Mouse (Mus musculus) subcutaneous adipose tissue, adult 2 months (tissue): ENCODE results near the gene Eme1. TPM values are rescaled to one million over a fixed set of nuclear protein-coding genes. Genes with fewer than 3 reads are reported as not detected.

Source experiments
- polyA plus RNA-seq: library from polyadenylated mRNA; depleted of rRNA; stranded (reverse); fragments of >200 nt; gene quantifications from 2 replicates; pipeline ENCODE4 v1.2.3, GENCODE M21; 2012; ENCODE audit warnings: low replicate concordance; rRNA removed

Eme1 gene
- 0.33 and 3.2 TPM in 2 replicates for polyA plus RNA-seq

DNA sequence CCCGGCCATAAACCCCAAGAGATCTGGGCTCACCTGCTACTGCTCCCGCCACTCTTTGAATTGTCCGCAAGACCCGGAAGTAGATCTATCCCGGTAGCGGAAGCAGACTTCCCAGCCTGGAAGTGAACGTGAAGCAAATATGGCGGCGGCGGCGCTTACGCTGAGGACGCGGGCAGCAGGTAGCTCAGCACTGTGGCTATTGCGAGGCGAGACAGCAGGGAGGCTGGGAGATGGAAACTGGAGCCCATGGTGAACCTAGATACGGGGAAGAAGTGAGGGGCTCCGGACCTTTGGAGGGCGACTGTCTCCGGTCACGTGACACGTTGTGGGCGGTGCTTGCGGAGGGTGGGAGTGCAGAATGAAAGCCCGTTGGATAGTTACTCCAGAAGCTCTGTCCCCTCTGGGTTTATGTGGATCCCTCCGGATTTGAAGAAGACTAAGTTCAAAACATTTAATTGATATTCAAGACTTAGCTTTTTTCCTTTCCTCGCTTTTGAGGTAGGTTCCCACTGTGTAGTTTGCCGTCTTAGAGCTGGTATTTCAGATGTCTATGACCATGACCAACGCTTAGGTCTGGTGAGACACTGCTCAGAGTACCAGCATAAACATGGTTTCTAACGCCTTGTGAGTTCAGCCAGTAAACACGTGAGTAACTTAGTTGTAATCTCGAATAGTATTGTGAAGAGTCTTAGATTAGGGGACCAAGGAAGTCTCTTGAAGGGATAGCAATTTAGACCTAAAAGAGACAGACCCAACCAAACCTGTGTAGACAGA is at the start of gene Eme1, which contains the start of gene Mrpl27:
TSS of gene Eme1 (minus strand) at position 302 of the 774 bp plus-strand sequence.
TSS of gene Mrpl27 (plus strand) at position 105 of the 774 bp plus-strand sequence.

GRCm38 (mm10) chr11:94676754-94677606 is 23.2 kb upstream of the Eme1 start, which contains the start of gene Xylt2:
TSS of gene Xylt2 (minus strand) at chr11:94677515.

DNA sequence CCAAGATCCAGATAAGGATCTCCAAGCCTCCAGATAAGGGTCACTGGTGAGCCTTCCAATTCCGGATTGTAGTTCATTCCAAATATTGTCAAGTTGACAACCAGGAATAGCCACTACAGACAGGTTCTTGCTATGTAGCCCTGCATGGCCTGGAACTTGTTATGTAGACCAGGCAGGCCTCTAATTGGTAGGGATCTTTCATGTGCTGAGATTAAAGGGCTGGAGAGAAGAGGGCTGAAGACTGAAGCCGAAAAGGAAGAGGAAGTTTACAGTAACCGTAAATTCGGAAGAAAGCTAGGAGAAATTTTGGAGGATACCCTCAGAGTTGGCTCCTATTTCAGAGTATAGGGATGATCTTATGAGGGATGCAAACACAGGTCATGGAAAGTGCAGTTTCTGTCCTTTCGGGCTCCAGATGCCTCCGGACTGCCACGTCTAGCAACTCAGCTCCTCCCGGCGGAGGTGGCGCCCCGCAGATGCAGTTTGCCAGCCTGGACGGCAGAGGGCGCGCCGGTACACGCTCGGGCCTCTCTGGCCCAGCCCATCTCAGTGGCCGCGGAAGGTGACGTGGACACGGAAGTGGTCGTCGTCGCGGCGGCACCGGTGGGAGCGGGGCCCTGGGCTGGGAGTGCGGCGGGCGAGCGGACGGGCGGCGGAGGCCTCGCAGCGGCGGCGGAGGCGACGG is 24.4 kb downstream of the Eme1 start, which contains the start of gene Lrrc59:
TSS of gene Lrrc59 (plus strand) at position 569 of the 685 bp plus-strand sequence.

DNA sequence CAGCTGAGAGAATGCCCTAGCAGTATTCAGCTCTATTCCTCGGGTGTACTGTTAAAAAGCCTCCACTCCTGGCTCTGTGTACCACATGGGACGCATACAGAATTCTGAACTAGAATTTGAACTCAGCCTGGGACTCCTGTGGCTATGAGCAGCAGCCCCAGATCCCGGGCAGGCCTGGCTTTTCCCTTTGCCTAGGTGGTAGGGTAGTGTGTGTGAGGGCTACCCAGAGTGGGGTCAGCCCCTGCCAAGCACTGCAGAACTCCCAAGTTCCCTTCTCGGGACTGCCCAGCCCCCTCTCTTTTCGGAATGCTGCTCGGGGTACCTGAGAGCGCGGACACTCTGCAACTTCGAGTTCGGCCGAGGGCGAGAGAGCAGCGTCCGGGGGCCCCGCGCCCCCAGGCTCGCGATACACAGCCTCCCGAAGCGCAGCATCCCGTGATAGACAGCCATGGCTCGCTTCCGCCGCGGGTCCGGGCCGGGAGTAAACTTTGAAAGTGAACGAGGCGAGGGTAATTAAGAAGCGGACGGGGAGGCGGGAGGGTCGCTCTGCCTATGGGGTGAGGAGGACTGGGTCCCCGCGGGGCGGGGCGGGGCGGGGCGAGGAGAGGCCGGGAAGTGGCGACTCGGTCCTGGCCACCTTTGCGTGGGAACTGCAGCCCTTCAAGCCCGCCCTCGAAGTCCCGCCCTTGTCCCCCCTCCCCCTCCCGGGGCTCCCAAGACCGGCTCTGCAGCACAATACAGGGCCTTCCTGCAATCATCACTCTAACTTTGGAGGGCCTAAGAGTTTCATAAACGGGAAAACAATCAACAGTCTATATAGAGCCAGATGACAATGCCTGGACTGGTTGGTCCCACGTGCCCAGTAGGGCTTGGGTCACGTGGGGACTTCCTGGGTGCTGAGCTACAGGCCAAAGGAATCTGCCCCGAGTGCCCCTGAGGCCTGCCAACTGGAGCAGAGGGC is 52.2 kb downstream of the Eme1 start, which contains the start of gene Acsf2:
TSS of gene Acsf2 (minus strand) at position 551 of the 961 bp plus-strand sequence.

Other genes with a start within 250 kb of the Eme1 start
- gene Cacna1g, start 179.8 kb downstream of the Eme1 start, polyA plus RNA-seq, result 10.7 and 166 TPM in 2 replicates
- 0.05 and 0.50 TPM in 2 replicates for gene Spata20, start 167.8 kb downstream of the Eme1 start, polyA plus RNA-seq
- 0.07 and 12.9 TPM in 2 replicates for gene Epn3, start 154.0 kb downstream of the Eme1 start, polyA plus RNA-seq
- gene Mycbpap, start 132.2 kb downstream of the Eme1 start, polyA plus RNA-seq, result 0.10 and 1.0 TPM in 2 replicates
- gene Rsad1, start 104.7 kb downstream of the Eme1 start, polyA plus RNA-seq, result 12.5 and 13.0 TPM in 2 replicates
- 0.13 TPM in 1 of 2 replicates, not detected in the other for gene Chad, start 88.9 kb downstream of the Eme1 start, polyA plus RNA-seq
- gene Acsf2, start 52.1 kb downstream of the Eme1 start, polyA plus RNA-seq, result 50.1 and 60.4 TPM in 2 replicates
- gene Lrrc59, start 24.2 kb downstream of the Eme1 start, polyA plus RNA-seq, result 89.2 and 103 TPM in 2 replicates
- 59.6 and 96.9 TPM in 2 replicates for gene Mrpl27, start 197 bp downstream of the Eme1 start, polyA plus RNA-seq
- gene Xylt2, start 23.6 kb upstream of the Eme1 start, polyA plus RNA-seq, result 31.0 and 46.6 TPM in 2 replicates
- gene Gm11541, start 50.5 kb upstream of the Eme1 start, polyA plus RNA-seq, result 0.13 TPM in 1 of 2 replicates, not detected in the other
- gene Cdc34b, start 87.8 kb upstream of the Eme1 start, polyA plus RNA-seq, result 0.26 TPM in 1 of 2 replicates, not detected in the other
- not detected in 2 replicates for gene Tmem92, start 128.7 kb upstream of the Eme1 start, polyA plus RNA-seq